Mouse (Mus musculus): ENCODE measurements around the gene Sec24a.
A peak's percentile ranks its signal among the peaks of the same experiment; 100 is the strongest.
"Not testable (repeated sequence)": the region's sequence is repeated elsewhere in the genome, so short reads cannot be mapped to it uniquely, and the experiment has no call there.

Sec24a gene

DNA sequence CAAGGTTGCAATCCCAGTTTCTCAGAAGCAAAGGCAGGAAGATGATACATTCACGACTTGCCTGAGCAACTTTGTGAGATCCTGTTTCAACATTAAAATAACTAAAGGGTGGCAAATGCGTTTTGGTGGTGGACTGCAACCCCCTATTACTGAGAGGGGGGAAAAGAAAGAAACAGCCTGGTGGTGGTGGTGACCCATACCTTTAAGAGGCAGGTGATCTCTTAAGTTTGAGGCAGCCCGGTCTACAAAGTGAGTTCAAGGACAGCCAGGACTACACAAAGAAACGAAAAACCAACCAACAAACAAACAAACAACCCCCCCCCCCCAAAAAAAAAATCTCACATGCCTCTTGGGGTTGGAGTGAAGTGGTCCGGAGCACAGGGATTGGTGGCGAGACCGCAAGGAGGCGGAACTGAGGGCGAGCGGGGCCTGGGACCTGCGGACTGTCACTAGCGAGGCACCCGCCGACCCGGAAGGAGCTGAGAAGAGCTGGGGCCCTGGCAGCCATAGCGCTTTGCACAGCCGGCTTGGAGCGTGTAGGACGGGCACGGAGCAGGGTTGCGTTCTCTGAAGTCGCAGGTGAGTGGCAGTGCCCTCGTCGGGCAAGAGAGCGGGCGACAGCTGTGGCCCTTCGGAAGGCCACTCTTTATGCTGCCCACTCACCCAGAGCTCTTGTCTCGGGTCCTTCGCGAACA lies at the start of gene Sec24a, which contains the start of gene Sar1b:
Sec24a (minus strand) TSS at position 422 of the 695 bp plus-strand sequence.
Sar1b (plus strand) TSS at position 475 of the 695 bp plus-strand sequence.
- DNase-seq, result peak; percentile 87

DNA sequence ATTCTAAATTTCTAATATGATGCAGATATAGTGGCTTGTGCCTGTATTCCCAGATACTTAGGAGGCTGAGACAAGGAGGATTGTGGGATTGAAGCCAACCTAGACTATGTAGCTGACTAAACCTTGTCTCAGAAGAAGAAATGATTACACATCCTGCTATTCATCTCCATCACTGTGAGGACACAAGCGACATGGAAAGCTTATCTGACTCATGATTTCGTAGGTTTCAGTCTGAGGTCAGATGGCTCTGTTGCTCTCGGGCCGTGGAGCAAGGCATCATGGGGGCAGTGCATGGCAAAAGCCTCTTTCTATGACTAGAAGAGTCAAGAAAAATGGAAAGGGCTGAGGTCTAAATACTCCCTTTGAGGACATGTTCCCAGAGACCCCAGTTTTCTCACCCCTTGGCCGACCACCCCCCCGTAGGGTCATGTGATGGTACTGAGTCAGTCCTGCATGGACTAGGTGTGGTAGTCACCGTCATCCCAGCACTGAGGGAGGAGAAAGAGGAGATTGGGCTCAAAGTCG lies 48.6 kb upstream of the Sec24a start:
- DNase-seq, result no peak

DNA sequence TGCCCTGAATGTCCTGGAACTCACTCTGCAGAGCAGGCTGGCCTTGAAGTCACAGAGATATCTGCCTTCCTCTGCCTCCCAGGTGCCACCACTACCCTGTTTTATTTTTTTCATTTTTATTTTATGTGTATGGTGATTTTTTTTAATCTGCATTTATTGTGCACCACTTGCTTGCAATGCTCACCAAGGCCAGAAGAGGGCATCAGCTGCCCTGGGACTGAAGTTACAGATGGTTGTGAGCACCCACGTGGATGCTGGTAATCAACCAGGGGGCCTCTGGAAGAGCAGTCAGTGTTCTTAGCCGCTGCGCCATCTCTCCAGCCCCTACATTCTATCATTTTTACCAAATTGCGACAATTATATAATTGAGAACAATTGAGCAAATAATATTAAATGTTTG lies 47.8 kb upstream of the Sec24a start:
- DNase-seq, result no peak

DNA sequence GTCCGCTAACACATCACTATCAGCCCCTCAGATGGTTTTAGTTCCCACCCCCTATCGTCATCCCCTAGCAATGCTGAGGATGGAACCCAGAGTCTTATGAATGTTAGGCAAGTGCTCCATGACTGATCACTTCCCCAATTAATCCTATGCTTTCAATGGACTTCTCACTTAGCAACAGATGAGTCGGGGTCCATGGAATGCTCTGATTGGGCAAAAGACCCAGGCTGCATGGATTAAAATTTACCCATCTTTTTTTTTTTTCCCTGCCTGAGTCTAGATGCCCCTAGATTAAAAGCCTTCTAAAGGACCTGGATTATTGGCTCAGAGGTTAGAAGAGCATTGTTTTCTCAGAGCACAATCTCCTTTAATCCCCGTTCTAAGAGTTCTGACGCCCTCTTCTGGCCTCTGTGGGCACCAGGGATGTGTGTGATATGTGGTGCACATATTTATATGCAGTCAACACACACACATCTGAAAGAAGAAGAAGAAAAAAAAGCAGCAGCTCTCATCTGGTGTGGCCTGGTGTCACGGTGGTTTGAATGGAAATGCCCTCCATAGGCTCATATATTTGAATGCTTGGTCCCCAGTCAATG lies 46.3 kb upstream of the Sec24a start:
- peak; percentile 28 for DNase-seq

DNA sequence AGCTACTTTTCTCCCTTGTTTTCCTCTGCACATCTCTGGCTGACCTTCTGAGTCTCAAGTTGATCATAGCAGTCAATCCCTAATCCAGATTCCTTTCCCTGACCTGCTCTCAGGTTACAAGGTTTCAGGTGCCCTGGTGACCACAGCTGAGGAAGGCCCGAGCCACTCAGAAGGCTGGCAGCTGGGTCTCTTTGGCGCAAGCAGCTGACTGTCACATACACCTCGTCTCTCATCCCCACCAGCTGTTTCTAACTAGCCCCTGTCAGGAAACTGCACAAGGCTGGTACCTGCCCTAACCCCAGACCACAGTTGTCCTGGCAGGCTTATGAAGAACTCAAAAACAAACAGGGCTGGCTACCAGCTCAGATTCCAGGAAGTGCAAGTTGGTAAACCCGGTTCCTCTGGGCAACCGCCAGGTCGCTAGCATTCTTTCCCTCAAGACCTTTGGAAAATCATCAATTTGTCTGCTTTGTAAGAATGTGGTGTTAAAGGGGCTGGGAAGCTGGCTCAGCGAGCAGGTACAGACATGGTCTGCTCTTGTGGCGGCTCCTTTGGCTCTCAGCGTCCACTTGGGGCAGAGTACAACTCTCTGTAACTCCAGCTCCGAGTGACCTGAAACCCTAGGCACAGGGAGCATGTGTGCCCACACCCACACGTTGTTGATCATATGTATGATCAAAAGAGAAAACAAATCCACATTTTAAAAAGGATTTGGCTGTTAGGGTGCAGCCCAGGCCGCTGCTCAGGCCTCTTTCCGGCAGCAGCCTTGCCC lies 43.9 kb upstream of the Sec24a start:
- DNase-seq, result no peak

DNA sequence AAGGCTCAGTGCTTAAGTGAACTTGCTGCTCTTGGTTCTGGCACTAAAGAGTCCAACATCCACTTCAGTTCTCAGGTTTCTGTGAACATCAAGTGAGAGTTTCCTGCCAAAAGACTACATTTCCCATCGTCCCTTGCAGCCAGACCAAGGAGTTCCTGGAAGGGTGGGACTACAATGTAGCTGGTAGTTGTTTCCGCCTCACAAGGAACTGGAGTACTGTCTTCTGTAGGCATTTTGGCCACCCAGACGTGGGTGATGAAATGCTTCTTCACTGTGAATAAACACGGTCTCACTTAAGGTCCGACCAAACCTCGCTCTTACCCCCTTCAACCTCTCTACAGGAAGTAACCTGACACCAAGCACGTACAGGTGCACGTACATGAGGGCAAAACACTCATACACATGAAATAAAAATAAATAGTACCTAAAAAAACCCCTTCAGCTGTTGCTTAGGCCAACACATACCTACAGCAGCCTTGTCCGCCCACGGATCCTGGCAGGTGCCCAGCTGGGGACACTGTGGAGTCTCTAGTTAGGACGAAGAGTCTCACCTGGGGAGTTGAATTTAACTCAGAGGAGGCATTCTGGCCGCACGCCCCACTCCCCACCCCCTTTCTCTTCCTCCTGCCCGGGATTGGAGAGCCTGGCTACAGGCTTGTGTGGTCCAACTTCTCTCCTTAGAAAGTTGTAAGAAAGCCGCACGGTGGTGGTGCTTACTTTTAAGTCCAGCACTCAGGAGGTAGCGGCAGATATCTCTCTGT lies 42.0 kb upstream of the Sec24a start:
- DNase-seq, result peak; percentile 87

DNA sequence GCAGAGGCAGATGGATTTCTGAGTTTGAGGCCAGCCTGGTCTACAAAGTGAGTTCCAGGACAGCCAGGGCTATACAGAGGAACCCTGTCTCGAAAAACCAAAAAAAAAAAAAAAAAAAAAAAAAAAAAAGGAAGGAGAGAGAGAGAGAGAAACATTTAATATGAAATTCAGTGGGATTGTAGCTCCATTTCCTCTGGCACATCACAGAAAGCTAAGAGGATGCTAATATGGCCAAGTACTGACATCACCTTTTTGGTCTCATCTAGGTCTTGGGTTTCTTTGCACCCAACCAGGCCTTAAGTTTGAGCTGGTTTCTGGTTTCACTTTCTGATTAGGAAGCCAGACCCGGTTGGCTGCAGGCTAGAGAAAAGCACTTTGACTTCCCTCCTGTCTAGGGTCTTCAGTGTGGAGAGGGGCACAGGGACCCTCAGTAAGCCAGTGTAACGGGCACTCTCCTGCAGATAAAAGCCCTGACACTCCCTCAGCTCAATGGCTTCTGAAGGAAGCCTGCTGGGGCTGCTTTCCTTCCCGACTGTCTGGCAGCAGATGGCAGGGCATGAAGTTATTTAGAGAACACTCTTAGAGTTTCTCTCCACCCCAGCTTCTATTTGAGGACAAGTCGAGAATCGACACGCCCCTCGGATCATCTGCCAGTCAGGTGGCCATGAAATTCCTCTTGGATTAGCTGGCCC lies 37.3 kb upstream of the Sec24a start:
- DNase-seq, result no peak

DNA sequence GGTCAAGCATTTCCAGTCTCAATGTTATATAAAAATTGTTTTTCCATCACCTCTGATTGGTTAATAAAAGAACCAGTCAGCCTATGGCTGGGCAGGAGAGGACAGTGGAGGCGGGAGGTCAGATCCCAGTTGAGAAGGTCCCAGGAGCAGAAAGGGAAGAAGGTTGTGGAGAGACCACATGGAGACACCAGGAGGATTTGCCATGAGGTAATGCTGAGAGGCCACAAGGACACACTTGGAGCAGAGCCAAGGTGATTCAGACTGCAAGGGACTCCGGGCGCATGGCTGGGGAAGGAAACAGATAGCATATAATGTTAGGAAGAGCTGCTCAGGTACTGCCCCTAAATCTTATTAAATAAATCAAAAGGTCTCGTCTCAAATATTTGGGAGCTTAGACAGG lies 32.8 kb upstream of the Sec24a start:
- no peak for DNase-seq

DNA sequence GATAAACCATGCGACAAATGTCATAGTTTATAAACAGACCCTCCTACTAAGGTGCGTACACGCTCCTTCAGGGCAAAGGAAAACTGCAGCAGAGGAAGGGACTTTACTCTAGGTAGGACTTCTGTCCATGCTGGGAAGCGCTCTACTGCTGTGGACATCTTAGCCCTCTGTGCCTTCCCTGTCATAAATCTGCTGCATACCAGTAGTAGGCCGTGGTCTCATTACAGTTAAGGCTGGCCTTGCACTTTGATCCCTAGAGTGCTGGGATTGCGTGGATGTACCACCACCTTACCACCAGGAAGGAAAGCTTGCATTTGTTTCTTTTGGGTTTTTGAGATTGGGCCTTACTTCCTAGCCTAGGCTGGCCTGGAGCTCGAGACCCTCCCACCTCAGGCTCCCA lies 27.2 kb upstream of the Sec24a start:
- no peak for DNase-seq

DNA sequence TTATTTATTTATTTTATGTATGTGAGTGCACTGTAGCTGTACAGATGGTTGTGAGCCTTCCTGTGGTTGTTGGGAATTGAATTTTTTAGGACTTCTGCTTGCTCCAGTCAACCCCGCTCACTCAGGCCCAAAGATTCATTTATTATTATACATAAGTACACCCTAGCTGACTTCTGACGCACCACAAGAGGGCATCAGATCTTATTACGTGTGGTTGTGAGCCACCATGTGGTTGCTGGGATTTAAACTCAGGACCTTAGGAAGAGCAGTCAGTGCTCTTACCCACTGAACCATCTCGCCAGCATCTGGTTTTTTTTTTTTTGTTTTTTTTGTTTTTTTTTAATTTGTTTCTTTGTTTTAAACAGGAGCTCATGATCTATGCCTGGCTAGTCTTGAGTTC lies 26.3 kb upstream of the Sec24a start:
- DNase-seq, result not testable (repeated sequence)

DNA sequence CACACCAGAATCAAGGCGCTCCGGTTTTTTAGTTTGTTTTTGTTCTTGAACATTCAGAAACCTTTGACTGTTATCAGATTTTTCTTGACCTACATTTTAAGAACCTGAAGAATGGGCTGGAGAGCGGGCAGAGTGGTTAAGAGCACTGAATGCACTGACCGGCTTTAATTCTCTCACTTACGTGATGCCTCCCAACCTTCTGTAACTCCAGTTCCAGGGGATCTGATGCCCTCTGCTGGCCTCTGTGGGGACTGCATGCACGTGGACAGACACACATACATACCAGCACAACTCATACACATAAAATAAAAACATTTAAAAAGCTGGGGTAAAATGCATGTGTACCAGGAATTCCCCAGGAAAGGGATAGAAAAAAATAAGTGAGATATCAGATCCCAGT lies 22.5 kb upstream of the Sec24a start:
- DNase-seq, result peak; percentile 72

DNA sequence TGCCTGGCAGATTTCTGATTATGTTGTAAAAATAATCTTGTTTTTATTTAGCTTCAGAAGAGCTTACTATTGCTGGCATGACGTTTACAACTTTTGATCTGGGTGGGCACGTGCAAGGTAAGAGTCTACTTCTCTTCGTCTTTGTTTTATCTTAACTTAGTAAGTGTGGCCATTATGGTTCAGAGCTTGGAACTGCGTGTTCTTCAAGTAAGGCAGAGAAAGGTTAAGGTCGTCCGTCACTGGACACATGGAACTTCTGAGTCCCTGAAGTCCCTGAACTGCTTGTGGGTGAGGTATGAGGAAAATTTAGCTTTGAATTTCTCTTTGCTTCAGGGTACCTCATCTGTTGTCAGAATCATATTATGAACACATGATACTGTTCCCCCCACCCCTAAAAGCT lies 19.3 kb upstream of the Sec24a start:
- no peak for DNase-seq

DNA sequence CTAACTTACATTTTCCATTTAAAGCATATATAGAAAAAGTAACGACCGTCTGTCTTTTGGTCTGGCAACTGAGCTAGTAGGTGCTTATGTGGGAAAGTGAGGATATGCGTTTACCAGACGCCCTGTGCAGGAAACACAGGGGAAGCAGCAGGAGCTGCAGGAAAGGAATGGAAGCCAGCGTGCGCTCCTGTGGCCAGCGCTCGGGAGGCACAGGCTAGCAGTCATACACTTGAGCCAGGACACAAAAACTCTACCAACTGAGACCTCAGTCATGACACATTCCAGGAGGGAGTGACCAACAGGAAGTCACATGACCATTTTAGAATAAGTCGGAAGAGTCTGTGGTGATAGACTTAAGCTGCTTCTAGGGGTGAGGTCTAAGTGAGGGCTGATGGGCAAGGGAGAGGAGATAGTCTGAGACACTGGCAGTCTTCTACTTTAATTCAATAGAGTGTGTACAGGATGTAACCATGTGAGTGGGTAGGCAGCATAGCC lies 17.4 kb upstream of the Sec24a start:
- DNase-seq, result no peak

DNA sequence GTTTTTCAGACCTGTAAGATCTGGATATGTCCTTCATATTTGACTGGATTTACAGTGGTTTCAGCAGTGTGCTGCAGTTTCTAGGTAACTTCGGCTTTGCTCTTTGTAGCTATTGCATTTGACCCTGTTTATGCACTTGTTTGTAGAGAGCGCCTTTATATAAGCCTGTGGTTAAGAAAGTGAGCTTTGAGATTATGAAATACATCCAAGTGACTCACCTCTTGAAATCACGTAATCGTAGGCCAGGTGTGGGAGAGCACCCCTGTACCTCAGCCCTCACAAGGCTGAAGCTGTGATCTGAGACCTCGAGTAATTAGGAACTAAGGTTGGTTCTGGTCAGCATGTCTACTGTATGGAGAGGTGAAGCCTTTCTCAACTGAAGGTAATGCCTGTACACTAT lies 14.0 kb upstream of the Sec24a start:
- no peak for DNase-seq

DNA sequence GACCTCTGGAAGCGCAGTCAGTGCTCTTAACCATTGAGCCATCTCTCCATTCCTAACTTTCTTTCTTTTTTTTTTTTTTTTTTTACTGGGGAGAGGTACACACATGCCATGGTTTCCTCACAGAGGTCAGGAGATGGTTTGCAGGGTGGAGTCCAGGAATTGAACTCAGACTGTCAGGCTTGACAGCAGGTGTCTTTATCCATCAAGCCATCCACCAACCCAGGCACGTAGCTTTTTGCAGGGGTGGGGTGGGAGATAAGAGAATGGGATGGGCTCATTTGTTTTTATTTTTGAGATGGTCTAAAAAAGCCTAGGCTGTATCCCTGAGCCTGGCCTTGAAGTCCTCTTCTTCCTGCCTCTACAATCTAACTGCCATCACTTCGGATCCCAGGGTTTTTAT lies 12.1 kb upstream of the Sec24a start:
- DNase-seq, result no peak

DNA sequence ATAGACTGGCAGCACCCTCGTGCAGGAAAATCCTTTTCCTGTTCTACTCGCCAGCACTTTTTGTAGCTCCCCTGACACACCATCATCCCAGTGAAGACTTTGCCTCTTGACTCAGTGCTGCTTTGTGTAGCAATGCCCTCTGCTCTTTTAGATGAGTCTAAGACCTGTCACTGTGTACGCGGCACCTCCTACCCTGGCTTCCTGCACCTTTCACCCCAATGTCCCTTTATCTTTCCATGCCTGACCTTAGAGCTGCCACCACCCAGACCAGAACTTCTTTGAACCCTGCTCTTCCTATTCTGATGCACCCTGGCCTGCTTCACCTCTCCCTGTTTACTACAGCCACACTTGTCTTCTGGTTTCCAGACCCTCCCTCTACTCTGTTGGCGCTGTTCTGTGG lies 4.9 kb upstream of the Sec24a start:
- no peak for DNase-seq

DNA sequence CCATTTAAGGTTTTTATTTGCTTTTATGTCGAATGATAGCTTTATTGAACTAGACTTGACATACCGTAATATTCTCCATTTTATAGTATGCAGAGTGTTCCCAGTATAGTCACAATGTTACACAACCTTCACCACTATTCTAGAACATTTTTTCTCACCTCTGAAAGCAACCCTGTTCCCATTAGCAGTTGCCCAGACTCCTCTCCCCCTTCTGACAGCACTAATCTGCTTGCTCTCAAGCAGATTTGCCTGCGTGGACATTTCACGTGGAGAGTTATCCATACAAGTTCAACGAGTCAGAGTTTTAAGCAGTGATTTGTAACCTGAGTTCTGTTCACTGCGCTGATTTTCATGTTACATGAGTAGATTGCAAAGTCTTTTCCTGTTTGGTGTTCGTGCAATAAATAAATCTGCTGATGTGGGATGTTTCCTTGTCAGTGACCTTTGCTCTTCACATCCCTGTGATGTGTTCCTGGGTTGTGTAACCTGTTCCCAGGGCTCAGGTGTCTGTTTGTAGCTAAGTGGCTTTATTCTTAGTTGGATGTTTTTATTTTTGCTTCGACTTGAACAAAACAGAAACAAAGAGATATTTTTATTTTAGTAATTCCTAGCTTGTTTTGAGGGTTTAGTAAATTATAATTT lies 4.3 kb upstream of the Sec24a start:
- no peak for DNase-seq

DNA sequence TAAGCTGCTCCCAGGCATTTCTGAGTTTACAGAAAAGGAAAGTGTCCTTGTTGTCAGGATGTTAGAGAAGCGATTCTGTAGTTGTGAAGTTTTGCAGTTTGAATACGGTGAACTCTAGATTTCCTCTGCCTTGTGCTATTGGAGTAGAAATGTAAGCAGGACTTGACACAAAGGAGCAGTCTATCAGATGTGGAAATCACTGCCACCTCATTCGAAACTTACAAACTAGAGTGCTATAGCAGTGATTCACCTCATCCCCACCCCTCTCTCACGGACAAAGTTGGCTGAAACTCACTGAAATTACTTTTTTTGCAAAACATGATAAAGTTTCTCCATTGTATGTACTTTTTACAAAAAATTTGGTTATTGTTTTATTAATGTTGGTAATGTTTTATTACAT lies 1.4 kb upstream of the Sec24a start:
- DNase-seq, result no peak

DNA sequence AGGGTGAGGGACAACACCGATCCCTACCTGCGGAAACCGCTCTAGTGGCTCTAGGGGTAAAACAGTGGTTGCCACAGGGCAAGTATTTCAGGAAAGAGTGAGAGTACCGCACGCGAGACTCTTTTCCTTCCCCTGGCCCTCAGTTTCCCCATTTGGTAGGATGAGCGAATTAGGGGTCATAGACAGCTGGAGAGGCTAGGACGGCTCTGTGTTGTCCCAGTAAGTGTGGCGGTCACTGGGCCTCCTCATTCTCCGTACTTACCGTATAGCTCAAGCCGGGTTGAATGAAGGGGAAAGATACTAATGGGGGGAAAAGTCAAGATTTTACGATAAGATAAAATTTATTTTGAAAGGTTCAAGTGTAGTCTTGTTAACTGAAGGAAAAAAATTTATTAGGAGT lies 521 bp upstream of the Sec24a start:
- DNase-seq, result no peak

DNA sequence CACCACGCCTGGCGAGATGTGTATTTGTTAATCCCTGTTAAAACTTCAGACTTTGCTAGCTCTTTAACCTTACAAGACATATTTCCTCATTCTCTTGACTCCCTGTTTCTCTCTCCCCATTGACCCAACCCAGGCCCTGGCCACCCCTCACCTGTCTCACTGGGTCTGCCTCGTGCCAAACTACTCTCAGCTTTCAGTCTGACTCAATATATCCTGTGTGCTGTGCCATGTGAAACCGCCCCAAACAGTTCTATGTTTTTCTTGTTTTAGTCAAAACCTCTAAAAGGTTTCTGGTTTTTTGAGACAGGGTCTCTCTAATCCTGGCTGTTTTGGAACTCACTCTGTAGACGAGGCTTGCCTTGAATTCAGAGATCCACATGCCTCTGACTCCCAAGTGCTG lies 2.2 kb downstream of the Sec24a start:
- no peak for DNase-seq

DNA sequence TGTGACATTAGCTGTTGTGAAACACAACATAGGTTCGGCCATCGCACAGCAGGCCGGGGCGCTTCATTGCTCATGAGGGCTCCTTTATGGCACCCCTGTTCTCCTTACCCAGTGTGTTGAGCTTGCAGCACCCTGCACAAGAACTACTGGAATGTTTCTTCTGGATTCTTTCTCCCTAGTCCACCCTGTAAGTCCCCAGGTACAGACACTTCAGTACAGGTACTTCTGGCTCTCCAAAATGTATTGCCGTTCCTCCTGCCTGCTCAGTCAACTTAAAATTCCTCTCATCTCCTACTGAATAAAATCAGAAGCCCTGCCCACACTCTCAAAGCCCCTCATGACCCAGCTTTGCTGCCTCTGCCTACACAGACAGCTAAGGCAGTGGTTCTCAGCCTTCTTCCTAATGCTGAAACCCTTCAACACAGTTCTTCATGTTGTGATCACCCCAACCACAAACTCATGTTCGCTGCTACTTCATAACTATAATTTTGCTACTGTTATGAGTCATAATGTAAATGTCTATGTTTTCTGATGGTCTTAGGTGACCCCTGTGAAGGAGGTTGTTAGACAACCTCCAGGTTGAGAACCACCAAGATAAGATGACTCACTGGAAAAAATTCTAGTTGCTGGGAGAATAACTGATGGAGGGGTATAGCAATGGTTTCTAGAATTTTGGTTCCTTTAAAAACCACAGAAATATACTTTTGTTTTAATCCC lies 3.3 kb downstream of the Sec24a start:
- no peak for DNase-seq

Data from thymus, postnatal 14 days (tissue).